Mouse (Mus musculus) intestine, embryonic 14.5 days (tissue): ENCODE data around the gene Btbd2. TPM values are rescaled to one million over a fixed set of nuclear protein-coding genes. Genes with fewer than 3 reads are reported as not detected.

Source experiments
- ATAC-seq: fragments of 200-750 bp; cut with Nextera tagmentation; replicated peaks from 2 replicates; pipeline ENCODE4 v1.8.0; 2017; ENCODE audit warnings: low read depth, moderate number of reproducible peaks, moderate TSS enrichment, moderate library complexity; ENCODE audit not compliant: low FRiP score, low TSS enrichment
- DNase-seq: peaks from one replicate; pipeline ENCODE4 v3.0.0-alpha.2; 2018; ENCODE audit warnings: low spot score
- H3K27ac ChIP-seq: fragments of 300-500 bp; sonication (generic); 2 replicates; pipeline ENCODE4 v1.5.1; 2014; ENCODE audit warnings: low read depth, mild to moderate bottlenecking, control low read depth
- H3K27me3 ChIP-seq: fragments of 300-500 bp; sonication (generic); replicated peaks from 2 replicates; pipeline ENCODE4 v1.6.1; 2014; ENCODE audit warnings: low read length, control low read depth; ENCODE audit not compliant: control insufficient read depth, insufficient read depth
- H3K36me3 ChIP-seq: fragments of 300-500 bp; sonication (generic); 2 replicates; pipeline ENCODE4 v1.6.1; 2014; ENCODE audit warnings: low read length, control low read depth; ENCODE audit not compliant: control insufficient read depth, insufficient read depth
- H3K4me1 ChIP-seq: fragments of 300-500 bp; sonication (generic); replicated peaks from 2 replicates; pipeline ENCODE4 v1.6.1; 2014; ENCODE audit warnings: low read length, control low read depth, mixed read lengths; ENCODE audit not compliant: control insufficient read depth, insufficient read depth
- H3K4me2 ChIP-seq: fragments of 300-500 bp; sonication (generic); 2 replicates; pipeline ENCODE4 v1.6.1; 2014; ENCODE audit warnings: low read length
- H3K4me3 ChIP-seq: fragments of 300-500 bp; sonication (generic); 2 replicates; pipeline ENCODE4 v1.5.1; 2014; ENCODE audit warnings: low read depth, low read length, control low read depth, mixed read lengths
- H3K9ac ChIP-seq: fragments of 300-500 bp; sonication (generic); 2 replicates; pipeline ENCODE4 v1.6.1; 2014; ENCODE audit warnings: mild to moderate bottlenecking, low read length
- H3K9me3 ChIP-seq: fragments of 300-500 bp; sonication (generic); 2 replicates; pipeline ENCODE4 v1.6.1; 2016; ENCODE audit warnings: low read length, control low read depth; ENCODE audit not compliant: control insufficient read depth
- WGBS: fragments of 180-500 bp; shearing (Covaris S2); extraction: QIAGEN DNeasy Blood & Tissue Kit; methylation state at CpG from one replicate; pipeline ENCODE4 v1.1.7; 2014; 5-methylcytosine and 5-hydroxymethylcytosine counted together
- polyA plus RNA-seq: library from polyadenylated mRNA; unstranded; fragments of >200 nt; fragmentation: Nextera tagmentation; extraction: Ambion mirVana; gene quantifications from 2 replicates; pipeline ENCODE4 v1.2.1, GENCODE M21; 2014

Gene Btbd2
- 55.8 and 73.1 TPM in 2 replicates for polyA plus RNA-seq

DNA sequence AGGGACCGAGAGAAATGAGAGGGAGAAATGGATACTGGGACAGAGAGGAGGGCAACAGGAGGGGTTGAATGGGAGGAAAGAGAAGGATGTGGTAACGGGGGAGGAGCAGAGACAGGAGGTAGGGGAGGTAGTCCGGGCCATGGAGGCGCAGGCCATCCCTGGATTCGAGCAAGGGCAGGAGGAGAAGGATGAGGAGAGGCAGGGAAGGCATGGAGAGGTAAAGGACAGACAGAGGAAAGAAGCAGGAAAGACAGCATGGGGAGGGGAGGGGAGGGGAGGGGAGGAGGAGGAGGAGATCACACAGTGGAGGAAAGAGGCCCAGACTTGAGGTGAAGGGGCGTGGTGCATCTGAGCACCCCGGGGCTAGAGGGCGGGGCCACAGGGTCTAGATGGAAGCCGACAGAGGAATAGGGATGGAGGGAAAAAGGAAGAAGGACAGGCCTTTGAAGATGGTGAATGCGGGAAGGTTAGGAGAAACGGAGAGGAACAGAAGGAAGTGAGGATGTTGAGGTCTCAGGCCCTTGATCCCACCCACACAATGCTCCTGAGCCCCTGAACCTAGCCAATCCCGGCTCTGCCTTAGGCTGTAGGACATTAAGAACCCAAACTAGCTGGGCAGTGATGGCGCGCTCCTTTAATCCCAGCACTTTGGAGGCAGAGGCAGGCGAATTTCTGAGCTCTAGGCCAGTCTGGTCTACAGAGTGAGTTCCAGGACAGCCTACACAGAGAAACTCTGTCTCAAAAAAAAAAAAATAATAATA is at the start of gene Btbd2:
TSS of gene Btbd2 (minus strand) at position 209 of the 761 bp plus-strand sequence.
- 18% methylated on average over 15 of the region's 15 CpGs for WGBS
- DNase-seq (no peak), ATAC-seq (peak; percentile 24)
- H3K4me2 ChIP-seq = peak within 1 kb of the TSS; percentile 76
- H3K9me3 ChIP-seq = no peaks in the 10 kb centered on the region
- no peaks in the 10 kb centered on the region for H3K27me3 ChIP-seq
- H3K4me3 ChIP-seq = peak within 1 kb of the TSS; percentile 89
- no peaks in the 10 kb centered on the region; the same call in 1 of the 2 replicates for H3K36me3 ChIP-seq
- peak within 1 kb of the TSS; percentile 71 for H3K9ac ChIP-seq
- H3K4me1 ChIP-seq = peaks cover 14% of the 10 kb centered on the region
- peak within 1 kb of the TSS; percentile 79 for H3K27ac ChIP-seq

DNA sequence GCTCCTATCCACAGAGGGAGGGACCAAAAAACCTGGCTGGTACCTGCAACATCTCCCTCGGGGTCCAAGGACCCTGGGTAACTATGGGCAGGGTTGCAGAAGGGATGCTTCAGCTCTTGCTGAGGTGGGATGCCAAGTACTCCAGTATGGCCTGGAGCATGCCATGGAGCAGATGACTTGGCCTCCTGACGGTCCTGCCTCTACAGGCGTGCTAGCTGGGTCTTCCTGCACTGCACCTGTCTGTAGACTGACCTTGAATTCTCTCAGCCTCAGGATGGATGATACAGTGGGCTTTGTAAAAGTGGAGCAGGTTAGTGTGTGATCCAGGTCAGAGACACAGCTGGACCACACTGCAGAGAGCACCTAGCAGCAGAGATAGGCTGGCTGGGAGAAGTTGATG is 48.6 kb upstream of the Btbd2 start:
- H3K4me1 ChIP-seq = peaks cover 18% of the 10 kb centered on the region
- no peak overlapping the region for H3K9ac ChIP-seq
- no peak overlapping the region for H3K27ac ChIP-seq
- no peaks in the 10 kb centered on the region for H3K27me3 ChIP-seq
- DNase-seq (no peak), ATAC-seq (no peak)
- WGBS = 82% methylated on average over 3 of the region's 3 CpGs
- no peaks in the 10 kb centered on the region for H3K9me3 ChIP-seq
- peaks cover 51% of the 10 kb centered on the region for H3K36me3 ChIP-seq
- H3K4me3 ChIP-seq = no peak overlapping the region
- no peak overlapping the region for H3K4me2 ChIP-seq

DNA sequence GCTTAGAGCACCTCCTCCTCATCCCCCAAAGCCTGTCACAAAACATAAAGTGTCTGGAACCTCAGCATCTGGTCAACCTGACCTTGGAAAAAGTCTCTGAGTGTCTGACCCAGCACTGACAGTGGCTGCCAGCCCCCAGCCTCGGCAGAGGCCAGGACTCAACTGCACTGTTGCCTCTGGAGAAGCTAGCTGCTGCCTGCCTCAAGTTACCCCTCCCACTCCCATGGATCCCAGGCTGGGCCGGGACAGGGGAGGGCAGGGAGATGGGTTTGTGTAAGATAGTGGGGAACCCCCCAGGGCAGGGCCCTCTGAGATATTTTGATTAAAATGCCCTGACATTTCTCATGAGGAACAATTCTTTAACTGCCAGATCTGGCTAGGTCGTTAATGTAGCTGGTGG is 48.2 kb upstream of the Btbd2 start:
- H3K4me2 ChIP-seq = no peak overlapping the region
- no peak for ATAC-seq
- H3K4me3 ChIP-seq = no peak overlapping the region
- no peaks in the 10 kb centered on the region for H3K9me3 ChIP-seq
- peaks cover 47% of the 10 kb centered on the region for H3K36me3 ChIP-seq
- no peak for DNase-seq
- H3K9ac ChIP-seq = no peak overlapping the region
- peaks cover 22% of the 10 kb centered on the region for H3K4me1 ChIP-seq
- no peak overlapping the region for H3K27ac ChIP-seq
- 62% methylated on average over 3 of the region's 3 CpGs for WGBS
- H3K27me3 ChIP-seq = no peaks in the 10 kb centered on the region

DNA sequence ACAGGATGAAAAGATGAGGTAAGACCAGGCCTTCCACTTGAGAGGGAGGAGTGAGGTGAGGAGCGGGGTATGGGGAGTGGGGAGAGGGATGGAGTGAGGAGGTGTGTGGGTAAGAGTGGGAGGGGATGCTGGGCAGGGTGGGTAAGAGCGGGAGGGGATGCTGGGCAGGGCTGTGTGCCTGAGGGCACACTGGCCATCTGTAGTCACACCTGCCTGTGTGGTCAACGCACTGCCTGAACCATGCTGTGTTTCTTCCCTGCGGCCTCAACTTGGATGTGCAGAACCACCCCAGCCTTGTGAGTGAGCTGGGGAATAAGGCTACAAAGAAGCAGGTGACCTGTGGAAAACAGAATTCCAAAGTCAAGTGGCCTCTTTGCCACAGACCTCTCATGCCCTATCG is 47.5 kb upstream of the Btbd2 start:
- ATAC-seq (no peak), DNase-seq (no peak)
- Histone ChIP-seq H3K27me3 (no peaks in the 10 kb centered on the region), H3K9ac (no peak overlapping the region), H3K9me3 (no peaks in the 10 kb centered on the region), H3K4me1 (peaks cover 26% of the 10 kb centered on the region), H3K27ac (no peak overlapping the region), H3K36me3 (peaks cover 41% of the 10 kb centered on the region), H3K4me2 (no peak overlapping the region), H3K4me3 (no peak overlapping the region)
- WGBS = 89% methylated on average over 5 of the region's 5 CpGs

DNA sequence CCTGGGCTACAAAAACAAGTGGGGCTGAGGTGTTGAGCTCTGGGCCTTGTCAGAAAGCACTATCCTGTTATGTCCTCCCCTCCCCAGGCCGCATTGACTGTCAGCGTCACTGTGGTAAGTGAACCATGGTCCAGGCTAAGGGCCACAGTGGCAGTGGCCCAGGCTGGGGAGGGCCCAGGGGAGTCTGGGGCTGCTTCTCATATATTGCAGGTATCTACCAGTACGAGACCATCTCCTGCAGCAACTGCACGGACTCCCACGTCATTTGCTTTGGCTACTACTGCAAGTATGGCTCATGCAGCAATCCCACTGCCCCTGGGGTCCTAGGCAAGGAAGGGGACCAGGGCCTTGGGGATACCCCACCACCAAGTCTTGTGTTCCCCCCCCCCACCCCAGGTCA is 46.8 kb upstream of the Btbd2 start:
- no peaks in the 10 kb centered on the region for H3K9me3 ChIP-seq
- peaks cover 26% of the 10 kb centered on the region for H3K4me1 ChIP-seq
- ATAC-seq (no peak), DNase-seq (no peak)
- WGBS = 79% methylated on average over 5 of the region's 5 CpGs
- peak overlapping the region; percentile 63; the same call in 1 of the 2 replicates for H3K4me3 ChIP-seq
- H3K27ac ChIP-seq = peak overlapping the region; percentile 79; the same call in 1 of the 2 replicates
- no peak overlapping the region; the same call in 1 of the 2 replicates for H3K9ac ChIP-seq
- H3K36me3 ChIP-seq = peaks cover 33% of the 10 kb centered on the region
- H3K4me2 ChIP-seq = peak overlapping the region; percentile 69
- no peaks in the 10 kb centered on the region for H3K27me3 ChIP-seq

DNA sequence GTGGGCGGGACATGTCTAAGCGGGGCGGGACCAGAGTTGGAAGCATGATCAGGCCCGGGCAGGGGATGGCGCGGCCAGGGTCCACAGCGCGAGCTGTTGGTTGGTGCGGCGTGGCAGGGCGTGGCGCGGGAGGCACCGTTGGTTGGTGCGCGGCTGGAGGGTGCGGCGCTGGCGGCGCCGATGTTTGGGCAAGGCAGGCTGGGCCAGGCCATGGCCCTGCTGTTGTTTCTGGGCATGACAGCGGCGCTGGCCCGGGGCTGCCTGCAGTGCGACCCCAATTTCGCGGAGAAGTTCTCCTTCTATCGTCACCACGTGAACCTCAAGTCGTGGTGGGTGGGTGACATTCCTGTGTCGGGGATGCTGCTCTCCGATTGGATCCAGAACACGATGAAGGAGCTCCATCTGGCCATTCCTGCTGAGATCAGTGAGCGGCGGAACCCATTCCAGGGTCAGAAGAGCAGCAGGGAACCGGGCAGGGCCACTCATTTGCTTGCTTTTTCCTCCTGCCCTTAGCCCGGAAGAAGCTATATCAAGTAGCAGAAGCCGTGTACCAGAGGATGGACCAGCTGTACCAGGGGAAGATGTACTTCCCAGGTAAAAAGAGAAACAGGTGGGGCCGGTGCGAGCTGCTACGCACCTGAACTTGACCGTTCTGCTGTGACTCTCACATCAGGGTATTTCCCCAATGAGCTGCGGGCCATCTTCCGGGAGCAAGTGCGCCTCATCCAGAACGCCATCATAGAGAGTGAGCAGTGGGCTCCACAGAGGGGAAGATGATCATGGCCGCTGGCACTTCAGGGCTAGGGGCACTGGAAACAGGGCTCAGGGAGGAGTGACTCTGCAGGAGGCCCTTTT is 45.9 kb upstream of the Btbd2 start:
- DNase-seq (peak; percentile 95), ATAC-seq (peak; percentile 89)
- Histone ChIP-seq H3K9ac (peak overlapping the region; percentile 55), H3K4me1 (peaks cover 26% of the 10 kb centered on the region), H3K4me2 (peak overlapping the region; percentile 69), H3K27me3 (no peaks in the 10 kb centered on the region), H3K36me3 (peaks cover 24% of the 10 kb centered on the region), H3K9me3 (no peaks in the 10 kb centered on the region), H3K27ac (peak overlapping the region; percentile 79), H3K4me3 (peak overlapping the region; percentile 63)
- WGBS = under 1% methylated on average over 47 of the region's 47 CpGs

DNA sequence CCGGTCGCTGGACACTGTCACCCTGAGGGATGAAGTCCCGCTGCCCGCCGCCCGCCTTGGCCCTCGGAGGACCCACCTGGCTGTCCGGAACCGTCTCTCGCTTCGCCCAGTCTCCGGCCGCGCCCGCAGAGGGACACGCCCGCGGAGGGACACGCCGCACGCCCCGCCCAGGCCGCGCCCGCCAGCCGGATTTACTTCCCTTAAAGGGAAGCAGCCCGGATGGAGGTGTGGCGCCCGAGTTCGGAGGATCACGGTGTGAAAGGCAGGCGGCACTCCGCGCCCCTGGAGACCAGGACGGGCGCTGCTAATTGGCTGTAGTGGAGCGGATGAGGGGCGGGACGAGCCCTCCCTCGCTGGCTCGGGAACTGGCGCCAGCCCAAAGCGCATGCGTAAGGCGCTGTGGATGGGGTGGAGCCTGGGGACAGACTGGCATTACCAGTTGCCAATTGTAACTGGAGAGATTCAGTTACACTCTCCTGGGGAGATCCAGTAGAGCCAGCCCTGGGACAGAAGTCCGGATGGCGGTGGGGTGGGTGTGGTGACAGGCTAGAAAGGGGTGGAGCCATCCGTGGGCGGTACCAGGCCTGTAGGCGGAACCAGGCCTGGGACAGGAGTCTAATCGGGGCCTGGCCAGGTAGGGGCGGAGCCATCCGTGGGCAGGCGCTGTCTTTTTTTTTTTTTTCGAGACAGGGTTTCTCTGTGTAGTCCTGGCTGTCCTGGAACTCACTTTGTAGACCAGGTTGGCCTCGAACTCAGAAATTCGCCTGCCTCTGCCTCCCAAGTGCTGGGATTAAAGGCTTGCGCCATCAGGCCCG is 45.1 kb upstream of the Btbd2 start, which contains the start of the genes Mob3a and Izumo4:
TSS of gene Mob3a (minus strand) at position 257 of the 815 bp plus-strand sequence.
TSS of gene Izumo4 (plus strand) at position 464 of the 815 bp plus-strand sequence.
- no peaks in the 10 kb centered on the region for H3K27me3 ChIP-seq
- H3K4me3 ChIP-seq = peak within 1 kb of the TSS; percentile 63
- H3K9me3 ChIP-seq = no peaks in the 10 kb centered on the region
- peak within 1 kb of the TSS; percentile 59 for H3K9ac ChIP-seq
- peak within 1 kb of the TSS; percentile 79 for H3K27ac ChIP-seq
- H3K36me3 ChIP-seq = peaks cover 16% of the 10 kb centered on the region
- H3K4me1 ChIP-seq = peaks cover 26% of the 10 kb centered on the region
- under 1% methylated on average over 57 of the region's 59 CpGs for WGBS
- ATAC-seq (peak; percentile 96), DNase-seq (peak; percentile 97)
- H3K4me2 ChIP-seq = peak within 1 kb of the TSS; percentile 69

DNA sequence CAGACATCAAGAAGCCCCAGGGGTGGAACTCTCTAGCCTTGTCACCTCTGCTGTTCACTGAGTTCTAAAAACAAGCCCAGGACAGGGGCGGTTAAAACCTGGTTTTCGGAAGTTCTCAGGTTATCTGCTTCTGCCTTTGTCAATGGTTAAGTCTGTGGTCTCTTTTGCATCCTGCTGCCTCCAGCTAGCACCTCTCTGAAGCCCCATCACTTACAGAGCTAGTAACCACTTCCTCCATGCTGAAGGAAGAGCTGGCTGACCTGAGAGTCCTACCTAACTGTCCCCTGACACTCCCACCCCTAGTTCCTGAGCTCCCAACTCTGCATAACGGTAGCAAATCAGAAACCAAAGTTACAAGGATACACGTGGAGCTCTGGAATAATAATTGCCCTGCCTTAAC is 43.9 kb upstream of the Btbd2 start:
- no peak overlapping the region for H3K27ac ChIP-seq

More for the DNA sequence above, 43.9 kb upstream of the Btbd2 start:
- Histone ChIP-seq H3K4me2 (peak overlapping the region; percentile 69), H3K4me1 (peaks cover 26% of the 10 kb centered on the region), H3K9me3 (no peaks in the 10 kb centered on the region), H3K27me3 (no peaks in the 10 kb centered on the region), H3K4me3 (peak overlapping the region; percentile 63), H3K9ac (peak overlapping the region; percentile 59), H3K36me3 (0 out of 2 replicates have a peak, but pooled peaks cover 4% of the 10 kb centered on the region)
- WGBS = 37% methylated on average over 4 of the region's 4 CpGs
- DNase-seq (no peak), ATAC-seq (no peak)
